Mouse (Mus musculus) embryonic fibroblast, embryonic 13.5 days (primary cell): ENCODE measurements around the gene Npepps.

ENCODE experiments used
- CTCF ChIP-seq: IDR thresholded peaks from 2 replicates; pipeline ENCODE4 v1.5.1; 2011; ENCODE audit warnings: mild to moderate bottlenecking, control low read depth, low read length, moderate library complexity, borderline replicate concordance; ENCODE audit not compliant: insufficient read depth
- POLR2A ChIP-seq: IDR thresholded peaks from 2 replicates; pipeline ENCODE4 v1.6.1; 2011; ENCODE audit warnings: low read depth, mild to moderate bottlenecking, control low read depth, low read length, moderate library complexity

DNA sequence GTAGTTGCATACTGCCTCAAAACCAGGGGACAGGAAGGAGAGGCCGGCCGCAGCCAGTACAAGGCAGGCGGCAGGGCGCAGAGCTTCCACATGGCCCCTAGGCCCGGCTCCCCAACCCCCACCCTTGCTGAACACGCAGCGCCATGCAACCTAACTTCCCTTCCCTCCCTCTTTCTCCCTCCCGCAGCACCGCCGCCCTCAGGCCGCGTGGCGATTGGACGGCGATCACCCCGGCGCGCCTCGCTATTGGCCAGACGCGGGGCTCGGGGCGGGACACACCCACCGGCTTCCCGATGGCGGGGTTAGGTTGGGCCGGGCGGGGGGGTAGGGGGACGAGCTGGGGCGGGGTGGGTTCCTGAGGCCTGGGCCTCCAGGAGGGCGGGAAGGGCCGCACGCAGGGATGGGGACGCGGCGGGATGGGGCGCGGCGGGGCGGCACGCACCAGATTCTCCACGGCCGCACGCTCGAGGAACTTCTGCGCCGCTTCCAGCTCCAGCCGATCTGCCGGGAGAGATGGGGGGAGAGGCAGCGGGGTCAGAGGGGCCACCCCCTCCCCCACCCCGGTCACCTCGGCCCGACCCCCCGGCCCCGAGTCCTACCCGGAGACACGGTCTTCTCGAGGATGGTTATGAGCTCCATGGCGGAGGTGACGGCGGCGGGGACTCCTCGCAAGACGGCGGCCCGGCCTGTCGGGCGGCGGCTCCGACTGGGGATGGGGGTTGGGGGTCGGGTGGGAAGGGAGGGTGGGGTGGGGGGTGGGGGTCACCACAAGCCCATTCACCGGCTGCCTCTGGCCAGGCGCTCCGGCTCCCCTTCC is 93.3 kb downstream of the Npepps start:
- TF ChIP-seq CTCF (no peak), POLR2A (peak; percentile 58)
